ENCODE assay signal across 13 mouse cellular contexts in genomic region chr11:95567936-95568715, GRCm38 (mm10). TPM values are rescaled to one million over a fixed set of nuclear protein-coding genes. Genes with fewer than 3 reads are reported as not detected.
DNase-seq lines count a peak whose midpoint lies in the region; ATAC-seq and TF ChIP-seq lines count a peak whose summit lies in the region.
"Had no signal": no experiment of that assay in that cellular context is flagged by ENCODE, and none has a peak within 500 bp of the region (broad histone marks: within the 10 kb centered on the region; RNA-seq: fewer than 3 reads in every experiment).

No protein-coding gene starts in this region.

- H3K4me3 ChIP-seq in kidney, embryonic 14.5 days (ENCODE audit: low read length) = no peak overlapping the region
- no peak overlapping the region for H3K4me3 ChIP-seq in embryonic facial prominence, embryonic 12.5 days
- H3K4me3 ChIP-seq in myocyte = no peak overlapping the region

- intact Hi-C loops in heart, postnatal 10 days (cut with DNase I) = no loop called here

- H3K9ac ChIP-seq in kidney, embryonic 14.5 days (ENCODE audit: low read depth, low read length) = no peak overlapping the region
- H3K9ac ChIP-seq in embryonic facial prominence, embryonic 12.5 days = no peak overlapping the region
- H3K9ac ChIP-seq: hindbrain, embryonic 14.5 days; lung, embryonic 14.5 days had no signal

- WGBS in kidney, embryonic 14.5 days = 50% methylated on average over 8 of the region's 8 CpGs
- 62% methylated on average over 8 of the region's 8 CpGs for WGBS in embryonic facial prominence, embryonic 12.5 days

- peaks cover 40% of the 10 kb centered on the region for H3K4me1 ChIP-seq in kidney, embryonic 14.5 days (ENCODE audit: control insufficient read depth, insufficient read depth, low read length)
- peaks cover 62% of the 10 kb centered on the region for H3K4me1 ChIP-seq in embryonic facial prominence, embryonic 12.5 days

- H3K27ac ChIP-seq in kidney, embryonic 14.5 days (ENCODE audit: low read depth, low read length) = no peak overlapping the region
- H3K27ac ChIP-seq in embryonic facial prominence, embryonic 12.5 days = peak overlapping the region; percentile 50; the same call in 1 of the 2 replicates
- H3K27ac ChIP-seq: hindbrain, embryonic 14.5 days had no signal

- ATAC-seq in kidney, embryonic 14.5 days (ENCODE audit: low FRiP score, low TSS enrichment) = peak; percentile 10; the same call in 1 of the 2 replicates
- no peak for ATAC-seq in embryonic facial prominence, embryonic 12.5 days (ENCODE audit: insufficient number of reproducible peaks, insufficient read depth, low FRiP score, low TSS enrichment)

- no peaks in the 10 kb centered on the region for H3K27me3 ChIP-seq in kidney, embryonic 14.5 days (ENCODE audit: control insufficient read depth, insufficient read depth, low read length)
- H3K27me3 ChIP-seq in embryonic facial prominence, embryonic 12.5 days = 0 out of 2 replicates have a peak, but pooled peaks cover 3% of the 10 kb centered on the region
- H3K27me3 ChIP-seq in myocyte (ENCODE audit: control insufficient read depth, insufficient read depth, insufficient read length) = peaks cover 16% of the 10 kb centered on the region

- TF ChIP-seq POLR2A in myocyte (IDR thresholded peaks at IDR 0.05; ENCODE audit: insufficient read length, low read depth) = no peak

- H3K9me3 ChIP-seq in kidney, embryonic 14.5 days (ENCODE audit: control insufficient read depth, low read length) = peaks cover 4% of the 10 kb centered on the region; the same call in 1 of the 2 replicates
- 0 out of 2 replicates have a peak, but pooled peaks cover 4% of the 10 kb centered on the region for H3K9me3 ChIP-seq in embryonic facial prominence, embryonic 12.5 days

- H3K79me2 ChIP-seq in myocyte (ENCODE audit: control insufficient read depth, insufficient read depth) = no peaks in the 10 kb centered on the region

- H3ac ChIP-seq in myocyte (ENCODE audit: control insufficient read depth, insufficient read length) = no peak overlapping the region

- H3K36me3 ChIP-seq in kidney, embryonic 14.5 days (ENCODE audit: control insufficient read depth, insufficient read depth, low read length) = no peaks in the 10 kb centered on the region
- H3K36me3 ChIP-seq in embryonic facial prominence, embryonic 12.5 days = no peaks in the 10 kb centered on the region
- H3K36me3 ChIP-seq in myocyte (ENCODE audit: control insufficient read depth, insufficient read depth) = no peaks in the 10 kb centered on the region

- DNase-seq in kidney, postnatal 14 days = no peak
- peak; percentile 52 to 63 for DNase-seq in heart, postnatal 10 days
- DNase-seq in spleen, postnatal 36 days (ENCODE audit: low spot score in 2 of 2) = no peak
- DNase-seq in retina, embryonic 14.5 days (ENCODE audit: low spot score) = no peak
- DNase-seq: adrenal gland, postnatal 10 days; cerebellum, postnatal 36 days; lung, embryonic 14.5 days; retina, postnatal 1 day; thymus, postnatal 25 days had no signal

- no peak overlapping the region for H3K4me2 ChIP-seq in kidney, embryonic 14.5 days (replicated peaks; ENCODE audit: low read depth, low read length)
- no peak overlapping the region for H3K4me2 ChIP-seq in embryonic facial prominence, embryonic 12.5 days (replicated peaks)
- H3K4me2 ChIP-seq in myocyte (ENCODE audit: low read depth) = peak overlapping the region; percentile 38
- H3K4me2 ChIP-seq: hindbrain, embryonic 14.5 days; lung, embryonic 14.5 days had no signal

TF ChIP-seq in myocyte, 11 proteins besides CTCF, POLR2A, EP300 and RAD21:
- TF ChIP-seq TCF12 (IDR thresholded peaks at IDR 0.05; ENCODE audit: insufficient read depth, poor library complexity, severe bottlenecking) = no peak
- TF ChIP-seq MYOD1 (IDR thresholded peaks at IDR 0.05; ENCODE audit: control insufficient read depth in 1 of 3, insufficient read length in 2 of 3, low read depth in 2 of 3) = no peak
- no peak for TF ChIP-seq MAX (IDR thresholded peaks at IDR 0.05; ENCODE audit: low read depth)
- TF ChIP-seq REST (IDR thresholded peaks at IDR 0.05; ENCODE audit: insufficient read depth, insufficient read length) = no peak
- TF ChIP-seq CEBPB (IDR thresholded peaks at IDR 0.05; ENCODE audit: insufficient read depth, poor library complexity, severe bottlenecking) = no peak
- TF ChIP-seq SRF (IDR thresholded peaks at IDR 0.05; ENCODE audit: control insufficient read depth, insufficient read length, low read depth) = no peak
- no peak for TF ChIP-seq MYOG (IDR thresholded peaks at IDR 0.05; ENCODE audit: control insufficient read depth in 1 of 3, insufficient read depth in 1 of 3, insufficient read length in 2 of 3, low read depth in 2 of 3)
- TF ChIP-seq POLR2AphosphoS2 (IDR thresholded peaks at IDR 0.05; ENCODE audit: insufficient read length, low read depth) = no peak
- TF ChIP-seq E2F4 (IDR thresholded peaks at IDR 0.05; ENCODE audit: insufficient read depth) = no peak
- TF ChIP-seq TCF3 (IDR thresholded peaks at IDR 0.05; ENCODE audit: insufficient read length, low read depth) = no peak
- no peak for TF ChIP-seq USF1 (IDR thresholded peaks at IDR 0.05; ENCODE audit: low read depth)

RNA-seq across cellular contexts. Expression of gene Ngfr, which starts 19.4 kb away (rescaled TPM):
- 16.8 and 23.4 TPM in 2 replicates for polyA plus RNA-seq in kidney, embryonic 14.5 days (2014; fragmentation: Nextera tagmentation; extraction: Ambion mirVana)
- 33.0 and 36.7 TPM in 2 replicates for polyA plus RNA-seq in embryonic facial prominence, embryonic 12.5 days (2016; fragmentation: Nextera tagmentation; extraction: Ambion mirVana)
- total RNA-seq in heart, postnatal 10 days (2021) = 1 to 10 TPM; 2.7 to 4.4 TPM
- 0.01 TPM for polyA plus RNA-seq in myocyte (2012; fragmentation: generic; extraction: Trizol)

RNA-seq across cellular contexts. Expression of gene Nxph3, which starts 53.8 kb away (rescaled TPM):
- polyA plus RNA-seq in kidney, embryonic 14.5 days (2014; fragmentation: Nextera tagmentation; extraction: Ambion mirVana) = 0.51 and 0.59 TPM in 2 replicates
- polyA plus RNA-seq in embryonic facial prominence, embryonic 12.5 days (2016; fragmentation: Nextera tagmentation; extraction: Ambion mirVana) = 1.3 and 1.8 TPM in 2 replicates
- under 1 TPM; 0.84 to 0.87 TPM for total RNA-seq in heart, postnatal 10 days (2021)
- 0.04 TPM for polyA plus RNA-seq in myocyte (2012; fragmentation: generic; extraction: Trizol)

Comparison
In these comparisons a context has a peak if more than half of its experiments do, and no peak if none do; other contexts are left out.
1. DNase-seq: peak in heart, postnatal 10 days (2 of 2); none in kidney, postnatal 14 days (single experiment), spleen, postnatal 36 days (0 of 2) and retina, embryonic 14.5 days (single experiment).
2. RNA of gene Ngfr, which starts 19.4 kb away (polyA plus RNA-seq): 33.0 to 36.7 TPM in embryonic facial prominence, embryonic 12.5 days and 16.8 to 23.4 TPM in kidney, embryonic 14.5 days; 0.01 TPM in myocyte (single experiment); every median in the first group is over 10 times any median in the second.